Mouse (Mus musculus) frontal cortex, adult 2 months (tissue): ENCODE results near the gene Fan1. TPM values are rescaled to one million over a fixed set of nuclear protein-coding genes. Genes with fewer than 3 reads are reported as not detected.
A peak's percentile ranks its signal among the peaks of the same experiment; 100 is the strongest.

Experiments used
- DNase-seq, 2 experiments: peaks; one replicate each; pipeline ENCODE4 v3.0.0; 2022; ENCODE audit warnings: low spot score in 1 of 2; ENCODE audit errors: extremely low spot score in 1 of 2
- polyA plus RNA-seq: library from polyadenylated mRNA; depleted of rRNA; stranded (reverse); fragments of >200 nt; gene quantifications from 2 replicates; pipeline ENCODE4 v1.2.3, GENCODE M21; 2012; rRNA removed

Gene Fan1
- 3.4 and 4.2 TPM in 2 replicates for polyA plus RNA-seq

DNA sequence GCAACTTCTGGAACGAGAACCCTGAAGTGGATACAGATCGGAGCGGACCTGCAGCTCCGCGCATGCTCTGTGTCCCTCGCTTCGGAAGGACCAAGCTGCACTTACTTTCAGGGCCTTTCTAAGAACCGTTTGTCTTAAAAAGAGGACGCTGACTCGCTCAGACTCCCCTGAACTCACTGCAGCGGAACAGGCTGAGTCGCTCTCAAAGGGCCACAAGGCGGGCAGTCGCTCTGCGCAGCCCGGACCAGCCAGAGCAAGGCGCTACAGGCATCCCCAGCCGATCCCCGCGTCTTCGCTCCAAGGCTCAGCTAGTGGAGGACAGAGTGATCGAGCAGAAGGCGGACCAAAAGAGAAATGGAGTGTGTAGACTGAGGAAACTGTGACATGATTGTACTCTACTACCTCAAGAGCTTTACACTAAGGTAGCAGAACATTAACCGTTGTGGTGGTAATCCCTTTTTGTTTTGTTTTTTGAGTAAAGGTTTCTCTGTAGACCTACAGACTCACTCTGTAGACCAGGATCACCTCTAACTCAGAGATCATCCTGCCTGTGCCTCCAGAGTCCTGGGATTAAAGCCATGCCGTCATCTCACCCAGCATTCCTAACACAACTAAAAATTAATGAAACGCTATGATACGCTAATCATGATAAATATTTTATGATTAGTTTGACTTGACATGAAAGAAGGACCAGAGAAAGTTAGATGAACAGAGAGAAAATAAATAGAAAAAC lies at the start of gene Fan1:
Fan1 (minus strand) TSS at position 266 of the 733 bp plus-strand sequence.
- DNase-seq: peak; percentile 74 to 93

GRCm38 (mm10) chr7:64403989-64404388 lies 30.1 kb upstream of the Fan1 start:
- DNase-seq: no peak

DNA sequence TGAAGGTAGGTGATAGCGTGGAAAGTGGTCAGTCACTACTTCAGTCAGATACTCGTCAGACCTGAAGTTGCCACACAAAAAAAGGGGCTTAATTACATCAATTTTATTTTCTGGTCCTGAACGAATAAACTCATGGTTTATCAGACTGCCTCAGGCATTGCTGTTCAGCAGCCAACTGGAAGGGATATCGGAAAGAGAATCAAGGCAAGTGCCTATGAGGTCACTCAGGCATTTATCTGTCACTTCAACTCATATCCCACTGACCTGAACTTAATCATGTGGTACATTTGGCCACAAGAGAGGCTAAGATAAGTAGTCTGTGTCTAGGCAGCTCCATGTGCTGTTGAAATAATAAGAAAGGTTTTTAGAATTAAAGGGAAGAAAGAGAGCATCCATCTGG lies 28.6 kb upstream of the Fan1 start:
- no peak for DNase-seq

DNA sequence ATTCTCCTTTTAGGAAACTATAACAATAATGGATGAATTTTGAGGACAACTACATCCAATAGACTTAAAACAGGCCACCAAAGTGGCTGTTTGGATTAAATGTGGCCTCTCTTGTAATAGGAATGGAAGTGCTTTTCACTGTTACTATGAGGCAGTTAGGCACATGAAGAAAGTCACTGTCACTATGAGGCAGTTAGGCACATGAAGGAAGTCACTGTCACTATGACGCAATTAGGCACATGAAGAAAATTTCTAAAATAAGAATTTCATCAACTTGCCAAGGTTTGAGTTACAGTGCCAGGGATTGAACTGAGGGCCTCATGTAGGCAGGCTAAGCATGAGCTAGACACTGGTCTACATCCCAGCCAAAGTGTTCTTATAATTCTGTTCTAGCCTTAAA lies 26.8 kb upstream of the Fan1 start:
- no peak for DNase-seq

GRCm38 (mm10) chr7:64392819-64393151 lies 18.9 kb upstream of the Fan1 start:
- no peak for DNase-seq

DNA sequence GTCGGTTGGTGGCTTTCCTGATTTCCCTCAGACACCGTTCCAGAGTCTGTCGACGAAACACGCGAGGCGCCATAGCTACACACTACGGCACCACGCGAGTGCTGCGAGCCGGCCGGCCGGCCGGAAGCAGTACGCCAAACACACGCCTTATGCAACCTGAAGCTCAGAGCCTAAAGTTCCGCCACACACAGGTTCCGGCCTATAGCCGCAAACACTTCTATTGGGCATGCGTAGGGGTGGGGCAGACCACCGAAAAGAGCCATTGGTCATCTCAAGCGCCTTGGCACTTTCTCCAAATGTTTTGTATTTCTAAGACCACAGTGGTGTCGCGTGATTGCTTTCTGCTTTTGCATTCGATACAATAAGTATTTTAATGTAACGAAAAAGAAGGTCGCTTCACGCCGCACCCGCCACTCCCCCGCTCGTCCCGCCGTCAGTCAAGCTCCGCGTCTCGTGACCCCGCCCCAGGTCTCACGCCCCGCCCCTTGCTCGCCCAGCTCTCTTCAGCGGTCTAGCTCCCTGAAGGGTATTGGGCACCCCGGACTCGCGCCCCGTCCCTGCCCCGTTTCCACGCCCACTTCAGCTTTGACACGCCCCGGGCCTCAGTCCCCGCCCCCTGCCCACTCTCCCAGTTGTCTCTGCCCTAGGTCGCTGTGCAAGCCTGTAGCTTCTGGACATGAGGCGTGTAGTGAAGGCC lies 18.4 kb upstream of the Fan1 start, which contains the start of the genes Mphosph10 and Mcee:
Mphosph10 (minus strand) TSS at position 147 of the 697 bp plus-strand sequence.
Mcee (plus strand) TSS at position 486 of the 697 bp plus-strand sequence.
- DNase-seq: peak; percentile 84 to 94

DNA sequence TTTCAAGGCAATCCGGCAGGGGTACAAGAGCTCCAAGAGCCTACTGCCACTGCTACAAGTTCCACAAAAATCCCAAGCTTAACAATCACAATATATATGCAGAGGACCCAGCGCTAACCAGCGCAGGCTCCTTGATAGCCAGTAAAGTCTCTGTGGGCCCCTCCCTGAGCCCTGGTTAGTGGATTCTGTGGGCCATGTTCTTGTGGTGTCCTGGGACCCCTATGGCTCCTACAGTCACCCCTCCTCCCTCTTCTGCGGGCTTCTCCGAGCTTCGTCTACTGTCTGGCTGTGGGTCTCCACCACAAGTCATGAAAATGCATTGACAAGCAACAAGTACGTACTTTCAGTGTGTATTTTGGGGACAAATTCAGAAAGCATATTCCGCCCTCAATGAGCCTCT lies 17.6 kb upstream of the Fan1 start:
- DNase-seq: no peak

DNA sequence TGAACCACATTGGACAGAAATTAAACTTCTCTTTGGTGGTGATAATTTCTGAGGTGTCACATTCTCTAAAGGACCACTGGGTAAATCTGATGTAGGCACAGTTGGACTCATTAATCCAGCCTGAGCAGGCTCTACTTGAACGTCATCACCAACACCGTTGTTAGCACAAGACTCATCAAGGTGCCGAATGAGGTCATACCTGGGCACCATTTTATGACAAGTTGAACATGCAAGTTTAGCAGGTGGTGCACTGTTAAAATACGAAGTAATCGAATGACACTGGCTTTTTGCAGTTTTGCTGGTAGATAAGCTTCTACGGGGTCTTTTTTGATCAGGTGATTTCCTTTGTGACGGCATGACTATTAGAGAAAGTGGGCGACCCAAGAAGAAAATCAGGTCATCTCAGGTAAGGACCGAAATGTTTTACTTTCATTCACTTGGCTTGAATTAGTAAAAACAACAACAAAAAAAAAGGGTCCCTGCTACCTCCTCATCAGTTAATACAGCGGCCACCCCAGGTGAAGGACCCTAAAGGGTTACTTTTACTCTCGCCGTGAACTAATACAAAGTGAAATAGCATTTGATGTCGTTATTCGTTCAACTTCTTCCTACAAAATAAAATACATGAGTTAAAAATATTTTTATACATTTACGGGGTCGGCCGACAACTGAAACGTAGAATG lies 607 bp downstream of the Fan1 start:
- no peak for DNase-seq

- DNase-seq: no peak
Observed at GRCm38 (mm10) chr7:64371940-64372878, 1.7 kb downstream of the Fan1 start.

- DNase-seq: no peak
Observed at GRCm38 (mm10) chr7:64369841-64370240, 4.1 kb downstream of the Fan1 start.

DNA sequence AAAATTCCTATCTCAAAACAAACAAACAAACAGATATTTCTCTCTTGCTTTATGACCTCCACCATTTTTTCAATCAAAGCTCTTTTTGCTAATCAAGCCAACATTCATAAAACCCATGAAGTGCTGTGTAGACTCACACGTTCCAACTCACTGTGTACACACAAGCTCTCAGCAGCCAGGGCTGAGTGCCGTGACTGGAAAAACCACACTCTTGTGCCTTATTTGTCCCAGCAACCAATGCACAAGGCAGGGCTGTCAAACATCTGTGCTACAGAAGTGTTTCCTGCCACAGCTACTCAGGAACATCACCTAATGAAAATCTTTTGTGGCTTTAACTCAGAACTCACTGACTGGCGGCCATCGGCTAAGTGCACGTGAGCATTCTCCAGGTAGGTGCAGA lies 8.0 kb downstream of the Fan1 start:
- DNase-seq: no peak

- peak; percentile 38 to 45 for DNase-seq
Observed at GRCm38 (mm10) chr7:64360586-64360945, 13.3 kb downstream of the Fan1 start.

GRCm38 (mm10) chr7:64359943-64360585 lies 13.8 kb downstream of the Fan1 start:
- no peak for DNase-seq

- DNase-seq: no peak
Observed at GRCm38 (mm10) chr7:64358666-64359065, 15.2 kb downstream of the Fan1 start.

DNA sequence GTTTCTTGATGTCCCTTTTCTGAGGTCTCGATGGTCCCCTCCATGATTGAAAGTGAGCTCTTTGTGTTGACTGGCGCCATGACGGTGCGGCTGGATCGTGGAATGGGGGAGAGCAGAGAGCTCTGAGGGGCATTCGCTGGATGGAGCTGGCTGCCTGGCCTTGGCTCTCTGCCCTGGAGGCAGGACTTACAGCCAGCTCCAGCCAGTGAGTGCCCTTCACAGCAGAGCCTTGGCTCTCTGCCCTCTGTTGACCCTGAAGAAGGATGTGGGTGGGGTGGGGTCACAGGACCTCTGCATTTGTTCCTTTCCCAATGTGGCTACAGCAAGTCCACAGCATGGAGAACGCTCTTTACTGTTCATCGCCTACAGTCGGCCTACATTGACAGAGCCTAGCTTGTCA lies 16.5 kb downstream of the Fan1 start:
- peak; percentile 50 to 67 for DNase-seq

DNA sequence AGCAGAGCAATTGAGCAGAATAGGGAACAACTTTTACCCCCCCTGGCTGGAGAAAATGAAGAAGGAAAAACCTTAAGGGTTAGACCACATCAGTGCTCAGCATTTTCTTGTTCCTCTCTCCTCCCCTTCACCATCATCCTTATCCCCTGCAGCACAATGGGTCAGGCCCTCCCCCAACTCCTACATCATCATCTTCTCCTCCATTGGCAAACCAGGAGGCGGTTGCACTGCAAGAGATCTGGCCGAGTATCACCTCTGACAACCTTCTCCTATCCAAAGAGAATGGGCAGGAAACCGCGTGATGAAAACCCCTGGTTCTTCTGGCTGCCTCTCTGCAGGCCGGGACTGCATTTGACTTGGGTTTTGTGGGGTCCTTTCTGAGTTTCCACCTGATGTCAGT lies 17.2 kb downstream of the Fan1 start:
- no peak for DNase-seq

DNA sequence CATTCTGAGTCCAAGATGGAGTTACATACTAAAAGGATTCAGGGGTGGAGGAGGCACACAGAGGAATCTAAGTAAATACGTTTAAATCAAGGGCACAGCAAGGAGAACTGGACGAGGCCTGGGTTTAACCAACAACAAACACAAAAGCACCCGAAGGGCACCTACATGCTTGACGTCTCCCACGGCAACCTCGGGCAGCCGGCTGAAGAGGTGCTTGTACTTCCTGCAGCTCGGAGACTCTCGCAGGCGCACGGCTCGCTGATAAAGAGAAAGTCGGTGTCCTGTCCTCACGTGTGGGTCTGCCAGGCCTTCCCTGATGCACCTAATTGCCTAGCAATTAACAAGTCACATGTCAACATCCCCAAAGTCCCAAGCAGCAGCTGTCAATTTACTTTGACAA lies 19.7 kb downstream of the Fan1 start:
- DNase-seq: no peak

- peak; percentile 70 to 81 for DNase-seq
Observed at GRCm38 (mm10) chr7:64351087-64351486, 22.8 kb downstream of the Fan1 start.

DNA sequence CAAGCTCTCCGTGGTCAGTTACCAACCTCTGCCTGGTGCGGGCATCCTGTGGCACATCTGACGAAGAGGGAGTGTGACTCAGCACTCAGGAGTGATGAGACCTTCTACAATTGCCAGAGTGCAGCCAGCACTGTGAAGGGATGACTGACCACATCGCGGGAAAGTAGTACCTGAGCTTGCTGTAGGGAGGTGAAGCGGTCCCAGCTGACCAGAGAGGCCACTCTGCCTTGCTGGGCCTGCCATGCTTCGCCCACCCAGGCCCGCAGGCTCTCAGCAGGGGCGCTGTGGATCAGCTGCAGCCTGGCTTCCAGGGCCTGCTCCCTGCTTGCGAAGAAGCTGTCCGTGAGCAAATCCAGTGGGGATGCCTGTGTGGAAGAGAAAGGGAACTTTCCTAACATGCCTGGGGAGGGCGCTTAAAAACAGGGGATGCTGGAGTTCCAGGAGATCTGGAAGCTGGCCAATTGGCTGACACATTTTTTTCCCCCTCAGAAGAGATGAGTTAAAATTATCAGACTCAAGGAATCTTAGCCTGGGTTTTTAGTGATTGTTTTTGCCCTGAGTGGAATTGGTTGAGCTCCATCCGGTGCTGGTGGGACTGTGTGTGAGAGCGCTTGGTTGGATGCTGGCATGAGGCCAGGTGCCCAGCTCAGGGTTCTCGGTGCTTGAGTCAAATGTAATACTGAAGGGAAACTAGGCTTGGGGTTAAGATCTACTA lies 24.6 kb downstream of the Fan1 start:
- peak; percentile 44 to 81 for DNase-seq
